Mouse (Mus musculus): ENCODE measurements around the gene Bach1. TPM values are rescaled to one million over a fixed set of nuclear protein-coding genes. Genes with fewer than 3 reads are reported as not detected.

Bach1 gene
- total RNA-seq (2014; rRNA removed) (28.9 and 34.8 TPM in 2 replicates), polyA plus RNA-seq (2012; rRNA removed) (6.3 and 8.2 TPM in 2 replicates)

DNA sequence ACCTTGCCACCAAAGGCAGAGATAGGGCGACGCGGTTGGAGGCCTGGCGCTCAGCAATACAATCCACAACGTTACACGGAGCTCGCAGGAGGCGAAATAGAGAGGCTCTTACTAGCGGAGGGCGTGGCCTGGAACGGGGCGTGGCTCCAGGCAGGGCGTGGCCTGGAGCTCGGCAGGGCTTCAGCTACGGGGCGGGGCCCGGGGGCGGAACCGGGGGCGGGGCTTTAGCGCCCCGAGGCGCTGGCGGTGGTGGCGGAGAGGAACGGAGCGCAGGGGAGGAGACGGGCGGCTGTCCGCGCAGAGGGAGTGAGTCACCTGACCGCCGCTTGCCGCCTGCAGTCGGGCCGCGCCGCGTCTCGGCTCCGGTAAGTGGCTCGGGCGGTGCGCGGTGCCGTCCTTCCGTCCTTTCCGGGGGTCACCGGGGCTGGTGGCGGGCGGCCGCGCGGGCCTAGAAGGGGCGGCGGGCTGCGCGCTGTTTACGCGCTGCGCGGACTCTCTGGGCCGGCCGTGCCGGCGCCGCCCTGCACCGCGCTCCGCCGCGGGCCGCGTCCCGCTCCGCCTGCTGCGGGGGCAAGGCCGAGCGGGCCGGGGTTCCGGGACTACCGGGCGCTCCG is at the start of gene Bach1:
TSS of gene Bach1 (plus strand) at position 254 of the 614 bp plus-strand sequence.
- Histone ChIP-seq H3K4me1 (ENCODE audit: control insufficient read depth, insufficient read depth, low read length) (peaks cover 19% of the 10 kb centered on the region), H3K9ac (ENCODE audit: low read depth, low read length) (peak within 1 kb of the TSS; percentile 97), H3K27ac (replicated peaks; ENCODE audit: insufficient read depth, low read depth, low read length) (peak within 1 kb of the TSS; percentile 85), H3K79me2 (ENCODE audit: control insufficient read depth, insufficient read depth, low read length) (peaks cover 28% of the 10 kb centered on the region), H3K36me3 (ENCODE audit: control insufficient read depth, insufficient read depth, low read length) (no peaks in the 10 kb centered on the region), H3K4me3 (ENCODE audit: insufficient read depth, low read depth, low read length) (peak within 1 kb of the TSS; percentile 69), H3K27me3 (ENCODE audit: control insufficient read depth, insufficient read depth, low read length) (no peaks in the 10 kb centered on the region)
- DNase-seq (ENCODE audit: extremely low read depth, low read depth, low spot score): peak; percentile 75
- TF ChIP-seq CTCF (IDR thresholded peaks at IDR 0.05; ENCODE audit: low read depth, low read length): no peak
- peak; percentile 93 for TF ChIP-seq POLR2A (IDR thresholded peaks at IDR 0.05; ENCODE audit: extremely low read depth, insufficient read depth, low read length)
- under 1% methylated on average over 80 of the region's 84 CpGs for WGBS

DNA sequence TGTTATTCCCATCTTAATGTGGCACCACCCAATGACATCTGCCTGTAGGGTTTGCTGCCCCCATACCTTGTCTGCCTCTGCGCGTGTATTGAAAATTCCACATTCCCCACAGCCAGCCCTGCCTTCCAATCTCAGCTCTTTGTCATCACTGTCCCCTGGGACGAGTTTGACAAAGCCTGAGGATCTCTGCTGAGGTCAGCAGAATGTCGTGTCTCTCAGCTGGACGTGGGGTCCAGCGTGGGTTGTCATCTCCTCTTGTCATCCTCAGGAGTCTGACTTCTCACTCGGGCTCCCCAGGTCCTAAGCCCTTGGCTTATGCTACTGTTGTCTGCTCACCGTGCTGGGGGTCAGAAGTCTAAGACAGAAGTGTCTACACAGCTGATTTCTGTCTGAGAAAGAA is 46.4 kb upstream of the Bach1 start:
- no peak for DNase-seq (ENCODE audit: extremely low read depth, low read depth, low spot score)
- TF ChIP-seq POLR2A (IDR thresholded peaks at IDR 0.05; ENCODE audit: extremely low read depth, insufficient read depth, low read length) (no peak), CTCF (IDR thresholded peaks at IDR 0.05; ENCODE audit: low read depth, low read length) (no peak)
- WGBS: 74% methylated on average over 8 of the region's 8 CpGs

DNA sequence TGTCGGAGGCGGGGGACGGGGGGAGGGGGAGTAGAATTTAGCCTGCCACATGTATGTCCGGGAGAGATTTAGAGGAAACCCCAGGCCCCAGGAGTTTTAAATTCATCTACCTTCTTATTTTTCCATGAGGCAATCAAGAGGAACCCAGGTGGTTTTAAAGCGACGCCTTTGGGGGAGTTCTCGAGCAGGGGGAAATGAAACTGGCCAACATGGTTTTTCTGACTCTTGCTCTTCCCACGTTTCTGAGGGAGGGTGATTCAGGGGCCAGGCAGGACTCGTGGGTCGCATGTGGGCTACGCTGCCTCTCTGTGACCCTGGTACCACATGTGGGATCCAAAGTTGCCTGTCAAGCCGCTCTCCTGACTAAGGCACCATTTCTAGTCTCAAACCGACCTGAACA is 45.8 kb upstream of the Bach1 start:
- no peak overlapping the region for H3K9ac ChIP-seq (ENCODE audit: low read depth, low read length)
- no peak for TF ChIP-seq POLR2A (IDR thresholded peaks at IDR 0.05; ENCODE audit: extremely low read depth, insufficient read depth, low read length)
- TF ChIP-seq CTCF (IDR thresholded peaks at IDR 0.05; ENCODE audit: low read depth, low read length): no peak
- H3K27ac ChIP-seq (replicated peaks; ENCODE audit: insufficient read depth, low read depth, low read length): no peak overlapping the region
- DNase-seq (ENCODE audit: extremely low read depth, low read depth, low spot score): no peak
- no peaks in the 10 kb centered on the region for H3K4me1 ChIP-seq (ENCODE audit: control insufficient read depth, insufficient read depth, low read length)
- WGBS: 86% methylated on average over 13 of the region's 13 CpGs
- no peaks in the 10 kb centered on the region for H3K27me3 ChIP-seq (ENCODE audit: control insufficient read depth, insufficient read depth, low read length)
- no peaks in the 10 kb centered on the region for H3K79me2 ChIP-seq (ENCODE audit: control insufficient read depth, insufficient read depth, low read length)
- no peak overlapping the region for H3K4me3 ChIP-seq (ENCODE audit: insufficient read depth, low read depth, low read length)
- H3K36me3 ChIP-seq (ENCODE audit: control insufficient read depth, insufficient read depth, low read length): no peaks in the 10 kb centered on the region

More for the DNA sequence above, 46.4 kb upstream of the Bach1 start:
- Histone ChIP-seq H3K4me1 (ENCODE audit: control insufficient read depth, insufficient read depth, low read length) (no peaks in the 10 kb centered on the region), H3K79me2 (ENCODE audit: control insufficient read depth, insufficient read depth, low read length) (no peaks in the 10 kb centered on the region), H3K4me3 (ENCODE audit: insufficient read depth, low read depth, low read length) (no peak overlapping the region), H3K27me3 (ENCODE audit: control insufficient read depth, insufficient read depth, low read length) (no peaks in the 10 kb centered on the region), H3K36me3 (ENCODE audit: control insufficient read depth, insufficient read depth, low read length) (no peaks in the 10 kb centered on the region), H3K9ac (ENCODE audit: low read depth, low read length) (no peak overlapping the region), H3K27ac (replicated peaks; ENCODE audit: insufficient read depth, low read depth, low read length) (no peak overlapping the region)

DNA sequence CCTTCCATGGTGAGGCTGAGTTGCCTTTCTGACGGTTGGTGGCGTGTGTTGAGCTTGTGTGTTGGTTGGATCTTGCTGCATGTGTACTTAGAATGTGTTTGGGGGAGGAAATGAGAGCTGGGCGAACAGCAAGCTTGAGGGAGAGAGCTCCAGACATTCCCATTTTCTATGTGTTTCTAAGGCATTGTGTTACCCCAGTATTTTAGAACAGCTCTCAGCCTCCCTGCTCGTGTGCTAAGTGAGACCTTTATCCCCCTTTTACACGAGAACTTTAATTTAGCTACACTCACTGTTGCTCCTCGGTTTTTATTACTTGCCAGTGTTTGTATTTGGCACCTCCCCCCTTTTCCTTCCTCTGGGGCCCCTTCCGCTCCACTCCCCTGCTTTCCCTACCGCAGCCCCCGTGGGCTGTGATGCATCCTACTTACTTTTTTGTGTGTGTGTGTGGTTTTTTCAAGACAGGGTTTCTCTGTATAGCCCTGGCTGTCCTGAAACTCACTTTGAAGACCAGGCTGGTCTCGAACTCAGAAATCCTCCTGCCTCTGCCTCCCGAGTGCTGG is 44.6 kb upstream of the Bach1 start:
- Histone ChIP-seq H3K79me2 (ENCODE audit: control insufficient read depth, insufficient read depth, low read length) (no peaks in the 10 kb centered on the region), H3K27me3 (ENCODE audit: control insufficient read depth, insufficient read depth, low read length) (no peaks in the 10 kb centered on the region), H3K4me3 (ENCODE audit: insufficient read depth, low read depth, low read length) (no peak overlapping the region), H3K4me1 (ENCODE audit: control insufficient read depth, insufficient read depth, low read length) (no peaks in the 10 kb centered on the region), H3K9ac (ENCODE audit: low read depth, low read length) (no peak overlapping the region), H3K36me3 (ENCODE audit: control insufficient read depth, insufficient read depth, low read length) (no peaks in the 10 kb centered on the region), H3K27ac (replicated peaks; ENCODE audit: insufficient read depth, low read depth, low read length) (no peak overlapping the region)
- TF ChIP-seq POLR2A (IDR thresholded peaks at IDR 0.05; ENCODE audit: extremely low read depth, insufficient read depth, low read length) (no peak), CTCF (IDR thresholded peaks at IDR 0.05; ENCODE audit: low read depth, low read length) (no peak)
- 79% methylated on average over 11 of the region's 11 CpGs for WGBS
- DNase-seq (ENCODE audit: extremely low read depth, low read depth, low spot score): no peak

DNA sequence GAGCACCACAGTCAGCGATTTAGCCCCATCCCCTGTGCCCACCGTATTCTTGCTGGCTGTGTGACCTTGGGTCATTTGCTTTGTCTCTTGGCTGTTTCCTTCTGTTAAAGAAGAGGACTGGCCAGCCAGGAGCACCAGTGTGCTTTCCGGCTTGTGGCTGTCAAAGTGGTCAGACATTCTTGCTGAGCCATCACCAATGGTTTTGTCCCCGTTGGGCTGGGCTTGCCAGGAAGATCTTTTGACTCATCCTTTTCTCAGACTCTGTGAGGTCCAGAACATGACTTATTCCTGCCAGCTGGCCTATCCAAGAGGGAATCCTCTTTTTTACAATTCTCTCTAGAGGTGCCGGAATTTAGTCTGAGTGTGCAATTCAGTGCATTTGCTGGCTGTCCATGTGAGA is 43.7 kb upstream of the Bach1 start:
- Histone ChIP-seq H3K4me3 (ENCODE audit: insufficient read depth, low read depth, low read length) (no peak overlapping the region), H3K9ac (ENCODE audit: low read depth, low read length) (no peak overlapping the region), H3K4me1 (ENCODE audit: control insufficient read depth, insufficient read depth, low read length) (no peaks in the 10 kb centered on the region), H3K36me3 (ENCODE audit: control insufficient read depth, insufficient read depth, low read length) (no peaks in the 10 kb centered on the region), H3K79me2 (ENCODE audit: control insufficient read depth, insufficient read depth, low read length) (no peaks in the 10 kb centered on the region), H3K27me3 (ENCODE audit: control insufficient read depth, insufficient read depth, low read length) (no peaks in the 10 kb centered on the region), H3K27ac (replicated peaks; ENCODE audit: insufficient read depth, low read depth, low read length) (no peak overlapping the region)
- no peak for DNase-seq (ENCODE audit: extremely low read depth, low read depth, low spot score)
- 77% methylated on average over 5 of the region's 5 CpGs for WGBS
- no peak for TF ChIP-seq POLR2A (IDR thresholded peaks at IDR 0.05; ENCODE audit: extremely low read depth, insufficient read depth, low read length)
- no peak for TF ChIP-seq CTCF (IDR thresholded peaks at IDR 0.05; ENCODE audit: low read depth, low read length)

DNA sequence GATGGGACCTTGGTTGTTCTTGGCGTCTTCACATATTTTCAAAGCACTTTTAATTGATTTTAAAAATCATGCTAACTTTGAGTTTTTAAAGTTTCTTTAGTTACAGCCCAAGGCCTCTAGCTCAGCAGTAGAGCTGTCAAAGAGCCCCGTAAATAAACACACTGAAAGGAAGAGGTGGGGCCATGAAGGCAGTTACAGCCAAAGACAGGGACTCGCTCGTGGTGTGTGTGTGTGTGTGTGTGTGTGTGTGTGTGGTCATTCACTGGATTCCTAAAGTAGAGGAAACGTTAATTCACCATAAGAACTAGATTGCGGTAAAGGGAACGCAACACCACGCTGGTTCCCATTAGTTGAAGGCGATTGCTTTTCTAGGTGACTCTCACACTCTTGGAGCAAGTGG is 43.2 kb upstream of the Bach1 start:
- DNase-seq (ENCODE audit: extremely low read depth, low read depth, low spot score): no peak

More for the DNA sequence above, 43.2 kb upstream of the Bach1 start:
- no peaks in the 10 kb centered on the region for H3K27me3 ChIP-seq (ENCODE audit: control insufficient read depth, insufficient read depth, low read length)
- WGBS: 84% methylated on average over 9 of the region's 9 CpGs
- H3K4me1 ChIP-seq (ENCODE audit: control insufficient read depth, insufficient read depth, low read length): no peaks in the 10 kb centered on the region
- H3K36me3 ChIP-seq (ENCODE audit: control insufficient read depth, insufficient read depth, low read length): no peaks in the 10 kb centered on the region
- no peak overlapping the region for H3K27ac ChIP-seq (replicated peaks; ENCODE audit: insufficient read depth, low read depth, low read length)
- no peak overlapping the region for H3K9ac ChIP-seq (ENCODE audit: low read depth, low read length)
- H3K4me3 ChIP-seq (ENCODE audit: insufficient read depth, low read depth, low read length): no peak overlapping the region
- no peak for TF ChIP-seq POLR2A (IDR thresholded peaks at IDR 0.05; ENCODE audit: extremely low read depth, insufficient read depth, low read length)
- no peak for TF ChIP-seq CTCF (IDR thresholded peaks at IDR 0.05; ENCODE audit: low read depth, low read length)
- no peaks in the 10 kb centered on the region for H3K79me2 ChIP-seq (ENCODE audit: control insufficient read depth, insufficient read depth, low read length)
